Mouse (Mus musculus): ENCODE measurements around the gene Nol10.

Gene Nol10

GRCm38 (mm10) chr12:17348048-17349036 is at the start of gene Nol10:
Gene Nol10, plus strand, starts transcription at chr12:17348458.
- peak; percentile 87 for DNase-seq (ENCODE audit: low read depth, low spot score)

- no peak for DNase-seq (ENCODE audit: low read depth, low spot score)
These were observed 48.4 kb upstream of the Nol10 start for GRCm38 (mm10) chr12:17299902-17300301.

GRCm38 (mm10) chr12:17305445-17305844 is 42.8 kb upstream of the Nol10 start:
- DNase-seq (ENCODE audit: low read depth, low spot score), result no peak

GRCm38 (mm10) chr12:17308246-17308645 is 40.0 kb upstream of the Nol10 start:
- no peak for DNase-seq (ENCODE audit: low read depth, low spot score)

GRCm38 (mm10) chr12:17310852-17311839 is 37.1 kb upstream of the Nol10 start:
- DNase-seq (ENCODE audit: low read depth, low spot score), result peak; percentile 3

GRCm38 (mm10) chr12:17316096-17316495 is 32.2 kb upstream of the Nol10 start:
- DNase-seq (ENCODE audit: low read depth, low spot score), result no peak

- DNase-seq (ENCODE audit: low read depth, low spot score), result no peak
These were observed 30.3 kb upstream of the Nol10 start for GRCm38 (mm10) chr12:17317970-17318369.

GRCm38 (mm10) chr12:17318453-17318852 is 29.8 kb upstream of the Nol10 start:
- no peak for DNase-seq (ENCODE audit: low read depth, low spot score)

- no peak for DNase-seq (ENCODE audit: low read depth, low spot score)
These were observed 23.4 kb upstream of the Nol10 start for GRCm38 (mm10) chr12:17324549-17325470.

GRCm38 (mm10) chr12:17329259-17329658 is 19.0 kb upstream of the Nol10 start, which contains the start of gene Atp6v1c2:
Gene Atp6v1c2, minus strand, starts transcription at chr12:17329359.
- DNase-seq (ENCODE audit: low read depth, low spot score), result no peak

- DNase-seq (ENCODE audit: low read depth, low spot score), result no peak
These were observed 14.8 kb upstream of the Nol10 start for GRCm38 (mm10) chr12:17333459-17333858.

GRCm38 (mm10) chr12:17338338-17338737 is 9.9 kb upstream of the Nol10 start:
- no peak for DNase-seq (ENCODE audit: low read depth, low spot score)

- DNase-seq (ENCODE audit: low read depth, low spot score), result no peak
These were observed 8.9 kb upstream of the Nol10 start for GRCm38 (mm10) chr12:17339114-17339905.

- DNase-seq (ENCODE audit: low read depth, low spot score), result no peak
These were observed 771 bp upstream of the Nol10 start for GRCm38 (mm10) chr12:17347327-17348047.

GRCm38 (mm10) chr12:17350106-17350505 is 1.8 kb downstream of the Nol10 start:
- DNase-seq (ENCODE audit: low read depth, low spot score), result no peak

- no peak for DNase-seq (ENCODE audit: low read depth, low spot score)
These were observed 8.6 kb downstream of the Nol10 start for GRCm38 (mm10) chr12:17356853-17357252.

GRCm38 (mm10) chr12:17357795-17358194 is 9.5 kb downstream of the Nol10 start:
- DNase-seq (ENCODE audit: low read depth, low spot score), result no peak

- no peak for DNase-seq (ENCODE audit: low read depth, low spot score)
These were observed 10.7 kb downstream of the Nol10 start for GRCm38 (mm10) chr12:17358981-17359380.

- no peak for DNase-seq (ENCODE audit: low read depth, low spot score)
These were observed 11.8 kb downstream of the Nol10 start for GRCm38 (mm10) chr12:17360104-17360503.
